Mouse (Mus musculus): Measurements from ENCODE around the gene Akr1b10.

- no peak for TF ChIP-seq CTCF (IDR thresholded peaks at IDR 0.05)
- TF ChIP-seq EP300 (IDR thresholded peaks at IDR 0.05), result no peak
Observed at GRCm38 (mm10) chr6:34352401-34352800, 31.6 kb upstream of the Akr1b10 start.
